Mouse (Mus musculus) heart, postnatal 4 days (tissue): ENCODE data around the gene Baiap2. TPM values are rescaled to one million over a fixed set of nuclear protein-coding genes. Genes with fewer than 3 reads are reported as not detected.

ENCODE experiments used
- DNase-seq: peaks from one replicate; pipeline ENCODE4 v3.0.0; 2021
- total RNA-seq, 2 experiments: library from RNA; stranded (reverse); gene quantifications; 2 replicates each; pipeline ENCODE4 v1.2.3; 2021

The Baiap2 gene
- total RNA-seq, 2 experiments from 2014 or later, result 8.0 to 8.3 TPM

DNA sequence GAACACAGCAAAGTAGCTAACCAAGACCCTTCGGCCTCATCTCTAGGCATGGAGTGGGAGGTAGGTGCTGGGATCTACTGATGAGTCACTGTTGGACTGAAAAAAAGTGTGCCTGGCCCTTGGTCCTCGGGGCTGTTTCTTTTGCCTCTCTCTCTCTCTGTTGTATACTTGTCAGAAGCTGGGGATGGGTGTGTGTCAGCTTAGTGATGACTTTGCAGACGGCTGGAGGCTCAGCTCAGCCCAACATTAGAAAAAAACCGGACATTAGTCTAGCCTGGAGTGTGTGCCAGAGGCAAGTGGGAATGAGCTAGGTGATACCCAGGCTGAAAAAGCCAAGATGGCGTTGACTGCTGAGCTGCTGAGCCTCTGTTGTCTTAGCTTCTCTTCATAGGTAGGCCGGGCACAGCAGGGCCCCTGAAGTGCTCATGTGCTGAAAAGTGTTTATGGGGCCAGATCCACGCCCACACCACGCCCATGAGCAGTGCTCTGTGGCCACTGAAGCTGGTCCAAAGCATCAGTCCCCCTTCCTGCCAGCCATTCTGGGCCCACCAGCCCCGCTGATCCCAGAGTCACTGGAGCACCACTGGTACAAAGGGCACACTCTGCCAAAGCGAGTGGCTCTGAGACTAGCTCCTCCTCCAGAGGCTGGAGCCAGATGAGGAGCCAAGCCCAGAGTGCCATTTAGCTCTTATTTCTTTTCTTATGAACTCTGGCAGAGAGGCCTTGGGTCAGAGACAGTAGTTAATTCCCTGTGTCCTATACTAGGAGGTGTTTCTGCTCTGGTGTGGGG, 37.2 kb downstream of the Baiap2 start:
- DNase-seq, result no peak

DNA sequence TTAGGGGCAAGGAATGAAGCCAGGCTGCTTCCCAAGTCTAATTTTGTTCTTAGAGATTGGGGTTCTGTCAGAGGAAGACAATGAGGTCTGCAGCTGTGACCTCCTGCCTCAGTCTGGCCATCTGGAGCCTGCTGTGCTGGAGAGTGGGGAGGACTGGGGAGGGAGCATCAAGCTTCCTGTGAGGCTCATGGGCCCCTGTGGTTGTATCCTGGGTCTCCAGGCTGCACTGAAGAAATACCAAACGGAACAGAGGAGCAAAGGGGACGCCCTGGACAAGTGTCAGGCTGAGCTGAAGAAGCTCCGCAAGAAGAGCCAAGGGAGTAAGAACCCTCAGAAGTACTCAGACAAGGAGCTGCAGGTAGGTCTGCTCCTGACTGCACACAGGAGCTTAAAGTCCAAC, 39.2 kb downstream of the Baiap2 start:
- no peak for DNase-seq

DNA sequence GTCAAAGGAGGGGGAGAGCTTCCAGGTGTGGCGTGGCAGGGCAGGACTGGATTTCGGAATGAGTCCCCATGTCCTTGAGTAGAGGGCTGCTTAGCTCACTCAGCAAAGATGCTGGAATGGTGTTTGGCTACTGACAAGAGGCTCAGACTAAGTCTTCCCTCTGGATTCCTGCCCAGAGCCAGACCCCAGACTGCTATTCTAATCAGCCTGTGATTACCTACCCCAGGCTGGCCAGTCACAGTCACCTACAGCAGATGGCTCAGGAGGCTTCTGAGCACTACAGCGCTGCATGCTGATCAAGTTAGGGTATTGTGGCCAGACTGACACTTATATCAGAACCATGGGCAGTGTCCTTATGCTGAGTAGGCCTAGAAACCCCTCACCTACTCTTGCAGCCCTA, 39.7 kb downstream of the Baiap2 start:
- DNase-seq, result no peak

DNA sequence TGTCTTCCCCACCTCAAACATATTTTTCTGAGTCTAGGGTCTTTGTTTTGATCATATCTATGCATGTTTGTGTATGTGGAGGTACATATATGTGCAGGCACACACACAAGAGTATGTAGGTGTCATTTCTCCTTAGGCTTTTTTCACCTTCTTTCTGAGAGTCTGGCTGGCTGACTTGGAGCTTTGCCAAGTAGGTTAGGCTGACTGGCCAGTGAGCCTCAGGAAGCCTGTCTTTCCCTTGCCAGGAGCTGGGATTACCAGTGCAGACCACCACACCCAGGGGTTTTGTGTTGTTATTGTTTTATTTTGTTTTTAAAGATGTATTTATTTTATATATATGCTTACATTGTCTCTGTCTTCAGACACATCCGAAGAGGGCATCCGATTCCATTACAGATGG, 40.6 kb downstream of the Baiap2 start:
- DNase-seq, result peak; percentile 27

DNA sequence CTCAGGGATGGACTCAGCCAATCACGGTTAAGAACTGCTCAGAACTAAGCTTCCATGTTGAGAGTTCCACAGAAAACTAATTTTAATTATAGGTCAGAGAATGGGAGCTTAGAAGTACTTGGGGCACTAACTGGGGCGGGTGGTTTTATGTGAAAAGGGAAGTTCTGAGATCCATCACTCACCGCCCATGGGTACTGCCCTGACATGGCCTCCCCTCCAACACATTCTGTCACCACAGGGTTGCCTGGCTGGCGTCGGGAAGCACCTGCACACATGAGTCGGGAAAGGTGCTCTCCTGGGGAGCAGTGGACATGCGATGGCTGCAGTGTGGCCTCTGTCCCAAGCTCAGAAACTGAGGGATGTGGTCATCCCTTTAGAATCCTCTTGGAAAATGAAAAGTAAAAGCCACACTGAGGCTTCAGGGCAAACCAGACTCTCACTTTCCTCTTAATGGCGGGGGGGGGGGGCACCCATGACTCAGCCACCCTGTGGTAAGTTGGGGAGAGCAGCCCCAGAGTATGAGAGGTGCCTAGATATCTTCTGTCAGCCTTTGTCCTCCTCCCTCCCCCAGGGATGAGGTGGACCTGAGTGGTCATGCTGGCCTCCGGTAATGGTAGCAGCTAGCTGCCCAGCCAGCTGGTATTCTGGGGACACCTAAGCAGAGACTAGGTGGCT, 44.3 kb downstream of the Baiap2 start:
- no peak for DNase-seq

DNA sequence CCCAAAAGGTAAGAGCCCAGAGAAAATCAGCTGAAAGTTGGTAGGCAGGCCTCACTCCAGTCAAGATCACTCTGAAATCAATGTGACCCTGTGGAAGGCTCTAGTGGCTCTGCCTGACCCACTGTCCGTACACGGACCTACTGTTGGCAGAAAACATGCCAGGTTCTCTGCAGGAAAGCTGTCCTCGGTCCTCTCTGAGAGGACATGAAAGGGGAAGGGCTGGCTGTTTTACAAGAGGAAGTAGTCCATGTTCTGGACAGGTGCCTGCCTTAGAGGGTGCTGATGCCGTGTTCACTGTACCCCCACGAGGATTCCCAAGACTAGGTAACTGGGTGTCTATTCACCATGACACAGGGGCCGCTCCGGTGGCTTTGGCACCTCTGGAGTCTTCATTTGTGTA, 45.3 kb downstream of the Baiap2 start:
- DNase-seq, result no peak

DNA sequence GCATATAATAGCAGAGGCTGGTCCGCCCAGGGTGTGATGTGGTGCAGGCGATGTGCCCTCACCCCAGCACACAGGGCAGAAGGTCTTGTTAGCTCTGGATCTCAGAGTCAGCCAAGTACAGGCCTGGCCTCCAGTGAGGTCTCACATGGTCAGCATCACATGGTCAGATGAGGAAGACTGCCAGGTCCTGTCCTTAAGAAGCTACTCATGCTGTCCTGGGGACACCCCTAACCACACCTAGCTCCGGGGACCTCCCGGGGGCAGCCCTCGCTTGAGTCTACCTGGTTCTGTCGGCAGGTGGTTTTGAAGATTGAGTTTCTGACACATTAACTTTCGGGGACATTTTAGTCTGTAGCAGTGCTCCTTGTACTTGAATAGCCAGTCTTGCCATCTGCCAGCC, 45.8 kb downstream of the Baiap2 start:
- DNase-seq, result peak; percentile 32

DNA sequence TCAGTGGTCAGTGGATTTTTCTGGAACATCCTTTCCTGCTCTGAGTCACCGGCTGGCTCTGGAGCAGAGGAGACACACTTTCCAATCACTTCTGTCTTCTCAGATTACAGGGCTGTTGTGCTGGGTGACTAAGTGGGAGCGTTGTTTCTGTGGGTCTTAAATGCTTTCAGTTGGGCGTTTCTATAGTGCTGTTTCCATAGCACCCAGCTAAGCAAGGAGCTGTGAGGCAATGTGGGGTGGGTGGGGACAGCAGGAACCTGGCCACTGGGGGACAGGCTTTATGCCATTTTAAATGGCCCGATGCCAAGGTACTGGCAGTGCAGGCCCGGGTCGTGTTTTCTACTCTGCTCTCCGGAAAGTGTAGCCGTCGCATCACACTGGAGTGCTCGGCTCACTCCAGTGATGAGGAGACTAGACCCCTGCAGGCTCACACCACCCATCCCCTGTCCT, 46.6 kb downstream of the Baiap2 start:
- DNase-seq, result peak; percentile 61

DNA sequence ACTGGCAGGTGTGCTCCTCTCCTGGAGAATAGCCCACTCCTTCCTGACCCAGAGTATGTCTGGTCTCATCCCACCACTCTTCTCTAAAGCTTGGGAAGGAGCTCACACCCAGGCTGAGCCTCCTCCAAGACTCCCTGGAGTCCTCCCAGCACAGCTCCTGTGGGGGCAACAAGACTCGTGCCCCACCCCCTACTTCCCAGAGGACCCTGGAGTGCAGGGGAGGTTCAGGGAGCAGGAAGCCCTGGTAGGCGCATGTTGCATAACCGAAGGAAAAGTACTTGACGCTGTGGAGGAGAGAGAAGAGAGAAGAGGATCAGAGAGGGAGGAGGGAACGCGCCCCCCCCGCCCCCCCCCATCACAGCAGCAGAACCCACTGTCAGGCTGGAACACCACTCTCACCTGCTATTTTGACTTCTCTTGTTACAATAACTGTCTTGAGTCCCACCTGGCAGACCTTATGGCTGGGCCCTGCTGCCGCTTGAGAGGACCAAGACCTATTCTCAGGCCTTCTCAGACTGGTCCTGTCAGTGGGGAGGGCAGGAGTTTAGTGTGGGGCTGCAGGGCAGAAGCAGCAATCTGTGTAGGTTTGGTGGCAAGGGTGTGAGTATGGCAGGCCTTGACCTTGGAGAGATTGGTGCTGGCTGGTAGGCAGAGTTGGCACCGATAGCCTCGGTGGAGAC, 48.2 kb downstream of the Baiap2 start:
- DNase-seq, result no peak

DNA sequence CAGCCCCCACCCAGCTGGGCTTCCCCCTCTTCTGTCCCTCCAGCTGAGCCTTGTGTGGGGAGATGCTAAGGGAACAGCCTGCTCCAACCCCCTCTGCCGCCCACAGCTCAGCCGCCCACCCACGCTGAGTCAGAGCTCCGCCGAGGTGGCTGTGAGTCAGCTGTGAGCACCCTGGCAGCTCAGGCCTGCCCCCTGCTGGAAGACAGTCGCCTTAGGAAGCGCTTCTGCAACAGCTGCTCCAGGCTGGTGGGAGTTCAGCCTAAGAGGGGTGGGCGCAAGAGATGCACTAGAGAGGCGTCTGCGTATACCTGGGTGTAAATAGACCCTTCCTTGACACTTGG, 48.7 kb downstream of the Baiap2 start:
- DNase-seq, result peak; percentile 96

DNA sequence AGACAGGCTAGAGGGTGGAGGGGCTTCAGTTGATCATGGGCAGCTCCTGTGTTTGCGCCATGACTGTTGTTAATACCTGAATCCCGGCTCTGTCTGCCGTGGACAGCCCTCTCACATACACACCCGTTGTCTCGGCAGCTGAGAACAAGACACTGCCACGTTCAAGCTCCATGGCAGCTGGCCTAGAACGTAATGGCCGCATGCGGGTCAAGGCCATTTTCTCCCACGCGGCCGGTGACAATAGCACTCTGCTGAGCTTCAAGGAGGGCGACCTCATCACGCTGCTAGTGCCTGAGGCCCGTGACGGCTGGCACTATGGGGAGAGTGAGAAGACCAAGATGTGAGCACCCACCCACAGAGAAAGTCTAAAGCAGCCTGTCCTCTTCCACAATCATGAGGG, 54.8 kb downstream of the Baiap2 start:
- no peak for DNase-seq

DNA sequence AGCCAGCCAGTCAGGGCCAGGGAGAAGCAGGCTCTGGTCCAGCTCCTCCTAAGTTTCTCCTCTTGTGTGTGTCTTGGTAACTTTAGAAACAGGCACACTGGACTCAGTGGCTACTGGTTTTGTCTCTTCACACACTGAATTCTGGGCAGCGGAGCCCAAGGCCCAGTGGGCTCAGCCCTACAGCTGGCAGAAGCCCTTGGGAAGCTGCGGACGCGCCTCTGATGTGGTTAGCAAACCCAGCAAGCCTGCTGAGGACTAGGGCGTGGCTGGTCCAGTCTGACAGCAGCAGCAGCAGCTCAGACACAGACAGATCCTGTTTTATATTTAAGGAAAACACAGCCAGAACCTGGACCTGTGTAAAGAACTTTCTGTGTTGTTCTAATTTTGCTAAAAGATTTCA, 59.5 kb downstream of the Baiap2 start:
- DNase-seq, result no peak

DNA sequence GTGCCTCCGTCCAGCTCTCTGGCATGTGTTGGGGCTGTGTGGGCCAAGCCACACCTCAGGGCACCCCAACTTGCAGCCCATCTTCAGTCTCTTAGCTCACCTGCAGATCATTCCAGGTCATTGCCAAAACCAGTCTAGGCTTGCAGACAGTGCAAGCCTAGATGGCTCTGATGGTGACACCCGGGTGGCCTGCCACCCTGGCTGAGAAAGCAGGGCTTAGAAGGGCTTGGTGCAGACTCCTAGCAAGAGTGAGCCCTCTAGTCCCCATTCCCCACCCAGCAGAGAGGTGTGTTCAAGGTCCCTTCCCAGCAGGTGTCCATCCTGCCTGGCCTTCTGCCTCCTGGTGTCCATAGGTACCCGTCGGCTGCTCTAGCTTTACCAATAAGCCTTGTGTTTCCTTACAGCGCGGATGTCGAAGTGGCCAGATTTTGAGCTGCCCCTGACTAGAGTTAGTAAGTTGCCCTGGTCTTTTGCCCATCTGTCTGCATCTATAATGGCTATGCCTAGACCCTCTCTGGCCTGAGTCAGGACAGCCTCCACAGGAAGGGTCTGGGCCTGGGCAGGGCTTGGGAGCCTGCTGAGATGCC, 60.2 kb downstream of the Baiap2 start:
- DNase-seq, result no peak

DNA sequence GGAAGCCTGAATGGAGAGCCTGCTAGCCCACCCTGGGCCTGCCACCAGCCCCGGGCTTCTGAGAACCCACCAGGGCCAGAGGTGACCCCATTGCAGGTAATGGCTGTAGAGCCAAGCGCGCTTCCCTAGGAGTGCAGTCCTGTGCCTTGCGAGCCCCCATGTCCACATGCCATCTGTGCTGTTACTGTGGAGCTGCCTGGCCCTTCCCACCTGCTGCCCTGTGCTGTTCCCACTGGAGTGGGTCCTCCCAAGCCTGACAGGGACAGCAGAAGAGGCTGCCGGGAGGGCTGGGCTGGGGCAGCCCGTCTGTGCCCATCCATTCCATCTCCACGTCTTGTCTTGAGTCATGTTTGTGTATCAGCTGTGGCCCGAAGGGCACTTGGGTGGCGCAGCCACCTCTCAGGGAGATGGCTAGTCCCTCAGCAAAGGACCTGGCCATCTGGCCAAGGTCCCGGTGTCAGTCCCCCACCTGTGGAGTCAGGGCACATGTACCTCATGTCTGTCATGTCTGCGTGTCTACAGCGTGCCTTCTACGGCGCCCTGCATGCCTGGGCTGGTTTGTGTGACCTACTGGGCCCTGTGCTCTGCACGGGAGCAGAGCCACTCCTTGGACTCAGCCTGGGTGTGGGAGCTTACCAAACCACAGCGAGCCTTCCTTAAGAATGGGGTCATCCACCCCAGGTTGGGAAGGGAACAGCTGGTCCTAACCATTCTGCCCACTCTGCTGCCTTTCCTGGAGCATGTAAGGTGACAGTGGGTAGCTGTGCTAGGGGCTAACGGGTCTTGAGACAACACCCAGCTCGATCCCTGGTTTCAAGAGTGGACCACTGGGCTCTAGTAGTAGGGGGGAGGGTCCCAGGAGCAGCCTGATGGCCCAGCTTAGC, 63.1 kb downstream of the Baiap2 start:
- no peak for DNase-seq

DNA sequence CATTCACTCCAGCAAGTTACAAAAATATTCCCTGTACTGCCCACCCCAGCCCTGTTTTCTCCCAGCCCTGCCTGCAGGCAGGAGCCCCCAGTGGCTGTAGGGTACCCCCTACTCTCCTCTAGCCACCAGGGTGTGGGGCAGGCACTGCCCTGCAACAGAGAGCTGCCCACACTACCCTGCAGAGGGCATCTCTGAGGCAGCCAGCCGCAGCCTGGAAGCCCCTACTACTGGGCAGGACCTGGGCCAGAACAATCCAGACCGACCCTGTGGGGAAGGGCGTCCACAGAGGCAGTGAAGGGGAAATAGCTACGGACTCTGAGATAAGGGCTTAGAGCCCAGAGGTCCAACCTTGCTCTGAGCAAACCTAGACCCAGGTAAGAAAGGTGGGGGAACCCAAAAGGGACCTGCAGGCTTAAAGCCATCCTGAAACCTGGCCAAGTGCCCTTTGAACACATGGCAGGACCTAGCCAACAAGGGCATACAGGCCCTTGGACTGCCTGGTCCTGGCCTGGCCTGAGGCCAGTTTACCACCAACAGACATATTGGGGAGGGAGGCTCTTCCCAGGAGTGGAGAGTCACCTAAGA, 65.0 kb downstream of the Baiap2 start:
- no peak for DNase-seq

DNA sequence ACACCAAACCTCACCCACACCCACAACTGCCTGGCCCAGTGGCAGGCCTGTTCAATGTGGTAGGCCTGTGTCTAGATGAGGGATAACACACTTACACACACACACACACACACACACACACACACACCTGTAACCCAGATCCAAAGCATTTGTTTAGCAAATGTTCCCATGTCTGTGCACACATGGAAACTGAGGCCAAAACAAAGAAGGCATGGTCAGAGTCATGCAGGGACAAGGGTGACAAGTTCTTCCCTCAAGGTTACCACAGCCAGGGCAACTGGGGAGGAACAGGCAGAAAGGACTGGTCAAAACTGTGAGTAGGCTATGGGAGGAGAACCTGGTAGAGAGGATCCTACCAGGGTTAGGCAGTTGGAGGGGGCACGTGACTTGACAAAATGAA, 65.9 kb downstream of the Baiap2 start:
- DNase-seq, result no peak

DNA sequence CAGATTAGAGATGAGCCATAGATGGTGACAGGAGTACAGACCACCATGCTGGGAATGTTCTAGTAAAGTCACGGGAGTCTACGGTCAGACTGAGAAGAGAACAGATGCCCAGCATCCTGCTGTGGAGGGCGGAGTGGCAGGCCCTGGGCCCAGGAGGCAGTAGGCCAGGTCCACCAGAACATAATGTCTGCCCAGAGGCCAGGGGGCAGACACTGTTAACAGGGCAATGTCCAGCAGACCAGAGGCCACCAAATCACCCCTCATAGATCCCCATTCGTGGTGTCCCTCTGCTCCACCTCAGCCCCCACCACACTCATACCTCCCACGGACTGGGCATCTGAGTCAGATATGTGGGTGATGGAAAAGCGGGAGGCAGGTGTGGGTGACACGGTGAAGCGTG, 66.4 kb downstream of the Baiap2 start:
- DNase-seq, result no peak

DNA sequence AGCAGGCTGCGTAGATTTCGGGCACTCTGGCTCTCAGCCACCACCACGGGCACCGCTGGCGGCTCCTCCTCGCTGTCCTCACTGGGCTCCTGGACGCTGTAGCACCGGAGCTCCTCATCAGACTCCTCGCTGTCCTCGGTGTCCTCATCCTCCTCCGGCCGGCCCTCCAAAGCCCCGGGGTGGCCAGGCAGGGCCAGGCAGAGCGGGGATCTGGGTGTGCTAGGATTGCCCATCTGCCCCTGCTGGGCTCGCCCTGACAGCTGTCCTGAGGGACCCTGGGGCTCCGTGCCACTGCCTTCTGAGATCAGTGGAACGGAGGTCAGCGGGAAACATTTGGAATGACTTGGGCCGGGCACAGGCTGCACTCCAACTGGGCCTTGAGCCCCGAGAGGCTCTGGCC, 67.4 kb downstream of the Baiap2 start:
- no peak for DNase-seq

DNA sequence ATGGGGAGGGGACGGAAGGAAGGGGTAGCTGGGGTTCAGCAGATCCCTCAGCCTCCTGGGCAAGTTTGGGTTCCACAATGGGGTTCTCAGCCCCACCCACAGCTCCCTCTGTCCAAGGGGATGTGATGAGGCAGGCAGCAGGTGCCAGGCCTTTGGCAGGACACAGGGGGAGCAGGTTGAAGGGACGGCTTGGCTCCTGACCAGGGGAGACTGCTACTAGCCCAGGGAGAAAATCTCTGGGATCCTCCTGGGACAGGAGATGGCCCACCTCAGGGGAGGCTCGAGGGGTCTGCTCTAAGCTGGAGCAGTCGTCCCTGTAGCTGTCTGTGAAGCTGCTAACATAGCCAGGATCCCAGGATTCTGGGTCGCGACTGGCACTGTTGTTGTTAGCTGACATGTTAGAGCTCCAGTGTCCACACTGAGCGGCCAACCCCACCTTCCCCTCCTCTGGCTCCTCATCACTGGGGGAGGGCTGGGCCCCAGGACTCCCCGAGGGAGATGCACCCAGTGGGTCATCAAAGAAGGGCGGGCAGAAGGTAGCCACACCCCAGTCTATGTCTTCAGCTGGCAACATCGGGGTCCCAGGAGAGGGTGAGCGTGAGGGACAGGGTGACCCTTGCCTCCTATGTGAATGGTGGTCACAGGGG, 68.7 kb downstream of the Baiap2 start:
- no peak for DNase-seq

DNA sequence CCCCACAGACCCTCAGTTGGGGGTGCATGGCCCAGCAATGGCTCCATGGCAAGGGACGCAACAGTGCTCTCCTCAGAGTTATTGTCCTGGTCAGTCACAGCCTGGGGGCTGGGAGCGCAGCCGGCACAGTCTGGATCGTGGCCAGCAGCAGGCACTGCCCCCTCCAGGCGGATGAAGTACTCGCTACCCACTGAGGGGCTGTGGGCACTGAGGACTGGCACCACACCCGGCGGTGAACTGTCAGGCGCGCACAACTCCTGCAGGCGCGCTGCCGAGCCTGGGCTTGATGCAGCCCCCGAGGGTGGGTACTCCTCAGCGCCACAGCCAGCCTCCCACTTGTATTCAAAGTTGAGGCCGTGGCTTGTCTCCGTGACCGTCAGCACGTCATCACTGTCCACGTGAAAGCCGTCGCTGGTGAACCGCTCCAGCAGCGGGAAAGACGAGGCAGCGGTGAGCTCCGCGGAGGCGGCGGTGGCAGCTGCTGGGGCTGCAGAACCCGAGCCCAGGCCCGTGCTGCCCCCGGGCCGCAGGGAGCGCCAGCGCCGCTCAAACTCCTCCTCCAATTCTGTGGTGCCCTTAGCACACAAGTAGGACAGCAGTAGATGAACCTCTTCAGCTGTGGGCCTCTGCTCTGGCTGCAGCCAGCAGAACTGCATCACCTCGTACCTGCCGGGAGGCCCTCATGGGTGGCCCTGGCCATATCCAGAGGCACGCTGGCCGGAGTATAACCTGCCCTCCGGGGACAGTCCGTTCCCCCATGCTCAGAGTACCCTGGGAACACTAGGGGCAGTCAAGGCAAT, 69.4 kb downstream of the Baiap2 start:
- peak; percentile 67 for DNase-seq

DNA sequence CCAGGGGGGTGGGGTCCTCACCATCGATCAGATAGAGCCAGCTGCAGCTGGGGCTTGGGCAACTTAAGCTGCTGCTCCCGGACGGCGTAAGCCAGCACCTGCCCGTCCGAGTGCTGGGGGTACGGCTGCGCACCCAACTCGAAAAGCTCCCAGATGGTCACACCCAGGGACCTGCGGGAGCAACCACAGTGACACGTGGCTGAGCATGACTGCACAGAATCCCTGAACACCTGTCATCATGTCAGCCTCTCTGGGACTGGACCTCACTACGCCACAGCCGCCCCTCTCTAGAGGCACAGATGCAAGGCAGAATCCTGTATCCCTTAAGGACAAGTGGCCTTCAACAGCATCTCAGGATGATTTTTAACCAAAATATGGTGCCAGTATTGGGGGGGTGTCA, 70.1 kb downstream of the Baiap2 start:
- no peak for DNase-seq
